Mouse (Mus musculus) midbrain, embryonic 10.5 days (tissue): ENCODE results near the gene Ptcra. TPM values are rescaled to one million over a fixed set of nuclear protein-coding genes. Genes with fewer than 3 reads are reported as not detected.
A peak's percentile ranks its signal among the peaks of the same experiment; 100 is the strongest.
"Not testable (repeated sequence)": the region's sequence is repeated elsewhere in the genome, so short reads cannot be mapped to it uniquely, and the experiment has no call there.

Source experiments
- DNase-seq: peaks from one replicate; pipeline ENCODE4 v3.0.0-alpha.2; 2017; ENCODE audit warnings: low spot score
- H3K27ac ChIP-seq: fragments of 300-500 bp; sonication (generic); replicated peaks from 2 replicates; pipeline ENCODE4 v1.5.1; 2016; ENCODE audit warnings: mild to moderate bottlenecking
- H3K27me3 ChIP-seq: fragments of 300-500 bp; sonication (generic); 2 replicates; pipeline ENCODE4 v1.6.1; 2016; ENCODE audit warnings: low read depth, mild to moderate bottlenecking; ENCODE audit not compliant: poor library complexity, severe bottlenecking
- H3K36me3 ChIP-seq: fragments of 300-500 bp; sonication (generic); 2 replicates; pipeline ENCODE4 v1.6.1; 2016; ENCODE audit warnings: mild to moderate bottlenecking, moderate library complexity
- H3K4me1 ChIP-seq: fragments of 300-500 bp; sonication (generic); 2 replicates; pipeline ENCODE4 v1.6.1; 2016
- H3K4me3 ChIP-seq: fragments of 300-500 bp; sonication (generic); 2 replicates; pipeline ENCODE4 v1.5.1; 2016; ENCODE audit warnings: mild to moderate bottlenecking, moderate library complexity
- H3K9me3 ChIP-seq: fragments of 300-500 bp; sonication (generic); replicated peaks from 2 replicates; pipeline ENCODE4 v1.6.1; 2016; ENCODE audit warnings: mild to moderate bottlenecking
- WGBS: fragments of 180-500 bp; shearing (Covaris S2); methylation state at CpG from one replicate; pipeline ENCODE4 v1.1.7; 2016; 5-methylcytosine and 5-hydroxymethylcytosine counted together
- polyA plus RNA-seq: library from polyadenylated mRNA; unstranded; fragments of >200 nt; fragmentation: Nextera tagmentation; extraction: Ambion mirVana; gene quantifications from 2 replicates; pipeline ENCODE4 v1.2.1, GENCODE M21; 2016

Gene Ptcra
- polyA plus RNA-seq: 0.53 and 0.55 TPM in 2 replicates

DNA sequence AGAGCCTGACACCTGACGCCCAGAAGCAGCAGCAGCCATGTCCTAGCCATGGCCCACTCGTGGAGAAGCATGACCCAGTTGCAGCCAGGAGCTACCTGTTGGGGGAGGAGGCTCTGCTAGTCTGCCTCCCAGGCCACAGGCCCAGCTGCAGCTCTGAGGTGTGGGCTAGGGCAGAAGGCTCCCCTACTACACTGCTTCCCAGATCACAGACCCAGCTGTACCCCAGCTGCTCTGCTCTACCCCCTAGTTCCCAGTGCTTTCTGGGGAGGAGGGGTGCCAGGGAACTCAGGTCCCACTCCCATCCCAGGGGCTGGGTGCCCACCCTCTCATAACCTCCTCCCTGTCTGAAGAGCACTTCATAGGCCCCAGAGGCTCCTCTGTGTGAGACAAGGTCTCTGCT, at the start of gene Ptcra:
Gene Ptcra (minus strand): TSS at position 169 of the 400 bp plus-strand sequence.
- no peaks in the 10 kb centered on the region for H3K27me3 ChIP-seq
- no peaks in the 10 kb centered on the region for H3K9me3 ChIP-seq
- WGBS: 72% methylated on average over 2 of the region's 2 CpGs
- no peaks in the 10 kb centered on the region for H3K36me3 ChIP-seq
- peaks cover 4% of the 10 kb centered on the region; the same call in 1 of the 2 replicates for H3K4me1 ChIP-seq
- H3K4me3 ChIP-seq: no peak within 1 kb of the TSS
- DNase-seq: no peak
- no peak within 1 kb of the TSS for H3K27ac ChIP-seq

GRCm38 (mm10) chr17:46812442-46812841, 48.9 kb upstream of the Ptcra start:
- H3K27ac ChIP-seq: no peak overlapping the region
- WGBS: 87% methylated on average over 1 of the region's 1 CpGs
- peaks cover 10% of the 10 kb centered on the region; the same call in 1 of the 2 replicates for H3K4me1 ChIP-seq
- no peaks in the 10 kb centered on the region for H3K9me3 ChIP-seq
- DNase-seq: no peak
- no peaks in the 10 kb centered on the region for H3K27me3 ChIP-seq
- peaks cover 63% of the 10 kb centered on the region for H3K36me3 ChIP-seq
- H3K4me3 ChIP-seq: no peak overlapping the region

- no peak for DNase-seq
- peaks cover 69% of the 10 kb centered on the region for H3K36me3 ChIP-seq
- 86% methylated on average over 3 of the region's 3 CpGs for WGBS
These were observed 47.2 kb upstream of the Ptcra start for GRCm38 (mm10) chr17:46810672-46811071.

GRCm38 (mm10) chr17:46809131-46809830, 45.8 kb upstream of the Ptcra start:
- H3K9me3 ChIP-seq: no peaks in the 10 kb centered on the region
- WGBS: 91% methylated on average over 6 of the region's 6 CpGs
- H3K36me3 ChIP-seq: peaks cover 76% of the 10 kb centered on the region
- H3K27me3 ChIP-seq: no peaks in the 10 kb centered on the region
- H3K4me1 ChIP-seq: no peaks in the 10 kb centered on the region
- no peak overlapping the region for H3K27ac ChIP-seq
- no peak for DNase-seq
- H3K4me3 ChIP-seq: no peak overlapping the region

More at GRCm38 (mm10) chr17:46810672-46811071, 47.2 kb upstream of the Ptcra start:
- Histone ChIP-seq H3K27ac (no peak overlapping the region), H3K4me1 (0 out of 2 replicates have a peak, but pooled peaks cover under 1% of the 10 kb centered on the region), H3K27me3 (no peaks in the 10 kb centered on the region), H3K4me3 (no peak overlapping the region), H3K9me3 (no peaks in the 10 kb centered on the region)

DNA sequence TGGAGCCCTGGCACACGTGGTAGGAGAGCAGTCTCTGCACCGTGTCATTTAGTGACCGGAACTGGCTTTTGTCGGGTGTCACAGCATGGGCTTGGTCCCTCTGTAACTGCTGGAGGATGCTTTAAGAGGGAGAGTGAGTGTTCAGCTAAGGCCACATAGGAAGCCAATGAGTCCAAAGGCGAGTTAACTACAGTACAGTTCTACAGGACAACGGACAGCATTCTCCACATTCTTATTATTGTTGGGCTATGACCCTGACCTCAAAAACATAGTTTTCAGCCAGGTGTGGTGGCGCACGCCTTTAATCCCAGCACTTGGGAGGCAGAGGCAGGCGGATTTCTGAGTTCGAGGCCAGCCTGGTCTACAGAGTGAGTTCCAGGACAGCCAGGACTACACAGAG, 44.9 kb upstream of the Ptcra start:
- Histone ChIP-seq H3K36me3 (peaks cover 78% of the 10 kb centered on the region), H3K4me3 (no peak overlapping the region), H3K27me3 (no peaks in the 10 kb centered on the region), H3K4me1 (no peaks in the 10 kb centered on the region), H3K27ac (no peak overlapping the region), H3K9me3 (no peaks in the 10 kb centered on the region)
- 91% methylated on average over 10 of the region's 10 CpGs for WGBS
- DNase-seq: no peak

- no peak for DNase-seq
- Histone ChIP-seq H3K27me3 (no peaks in the 10 kb centered on the region), H3K4me3 (no peak overlapping the region), H3K36me3 (peaks cover 64% of the 10 kb centered on the region), H3K4me1 (peaks cover 11% of the 10 kb centered on the region), H3K9me3 (no peaks in the 10 kb centered on the region), H3K27ac (no peak overlapping the region)
- WGBS: 91% methylated on average over 6 of the region's 6 CpGs
These were observed 38.2 kb upstream of the Ptcra start for GRCm38 (mm10) chr17:46801761-46802160.

DNA sequence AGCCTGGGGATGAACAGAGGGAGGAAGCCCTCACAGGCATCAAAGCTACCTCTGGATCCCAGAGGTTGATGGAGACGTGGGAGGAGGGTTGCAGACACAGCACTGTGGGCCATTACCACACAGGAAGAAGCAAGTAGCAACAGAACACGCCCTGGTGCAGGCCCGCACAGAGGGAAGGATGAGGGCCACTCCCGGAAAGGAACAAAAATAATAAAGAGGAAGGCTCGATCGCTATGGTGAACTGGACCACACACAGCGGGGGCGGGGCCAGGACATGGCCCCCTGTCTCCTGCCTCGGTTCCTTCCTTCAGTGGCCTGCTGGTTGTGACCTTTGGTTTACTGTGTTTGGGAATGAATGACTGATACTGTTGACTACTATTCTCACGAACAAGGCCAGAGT, 36.2 kb upstream of the Ptcra start:
- 81% methylated on average over 10 of the region's 10 CpGs for WGBS
- DNase-seq: no peak
- Histone ChIP-seq H3K4me1 (peaks cover 17% of the 10 kb centered on the region), H3K9me3 (no peaks in the 10 kb centered on the region), H3K36me3 (peaks cover 47% of the 10 kb centered on the region), H3K27ac (no peak overlapping the region), H3K27me3 (no peaks in the 10 kb centered on the region), H3K4me3 (no peak overlapping the region)

DNA sequence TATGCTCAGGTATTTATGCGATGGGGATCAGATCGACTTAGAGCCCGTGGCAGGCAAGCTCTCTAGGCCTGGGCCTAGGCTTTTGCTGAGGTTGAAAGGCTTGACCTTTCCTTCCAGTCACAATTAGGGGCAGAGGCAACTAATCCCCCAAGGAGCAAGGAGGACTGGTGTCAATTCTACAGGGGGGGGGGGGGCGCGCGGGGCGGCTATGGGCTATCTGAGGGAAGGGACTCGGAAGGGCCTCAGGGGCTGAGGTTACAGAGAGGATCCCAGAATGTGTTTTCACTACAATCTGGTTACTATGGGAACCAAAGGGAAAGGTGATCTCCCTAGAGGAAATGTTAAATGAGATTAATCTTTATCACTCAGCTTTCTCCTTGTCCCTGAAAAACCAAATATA, 33.9 kb upstream of the Ptcra start:
- DNase-seq: peak; percentile 20
- no peaks in the 10 kb centered on the region for H3K9me3 ChIP-seq
- H3K27ac ChIP-seq: 0 out of 2 replicates have a peak overlapping the region, but pooled peaks have one; percentile 43
- H3K4me1 ChIP-seq: peaks cover 17% of the 10 kb centered on the region
- no peak overlapping the region for H3K4me3 ChIP-seq
- H3K27me3 ChIP-seq: no peaks in the 10 kb centered on the region
- H3K36me3 ChIP-seq: peaks cover 33% of the 10 kb centered on the region
- 16% methylated on average over 8 of the region's 8 CpGs for WGBS

DNA sequence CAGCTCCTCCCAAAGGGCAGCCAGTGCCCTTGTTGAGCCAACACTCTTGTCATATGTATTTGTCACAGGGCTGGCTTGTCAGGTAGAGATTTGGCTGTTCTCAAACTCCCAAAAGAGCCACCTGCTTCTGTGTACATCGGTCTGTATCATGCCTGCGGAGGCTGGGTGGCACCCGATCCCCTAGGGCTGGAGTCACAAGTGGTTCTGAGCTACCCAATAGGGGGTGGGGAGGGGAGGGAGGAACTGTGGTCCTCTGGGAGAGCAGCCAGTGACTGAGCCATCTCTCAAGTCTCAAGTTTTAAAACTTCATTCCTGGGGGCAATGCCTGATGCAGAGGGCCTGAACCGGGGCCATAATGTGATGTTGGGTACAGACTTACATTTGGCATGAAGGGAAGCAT, 33.2 kb upstream of the Ptcra start:
- Histone ChIP-seq H3K9me3 (no peaks in the 10 kb centered on the region), H3K27ac (no peak overlapping the region), H3K4me1 (peaks cover 17% of the 10 kb centered on the region), H3K36me3 (peaks cover 27% of the 10 kb centered on the region), H3K4me3 (no peak overlapping the region), H3K27me3 (no peaks in the 10 kb centered on the region)
- 91% methylated on average over 4 of the region's 4 CpGs for WGBS
- no peak for DNase-seq

DNA sequence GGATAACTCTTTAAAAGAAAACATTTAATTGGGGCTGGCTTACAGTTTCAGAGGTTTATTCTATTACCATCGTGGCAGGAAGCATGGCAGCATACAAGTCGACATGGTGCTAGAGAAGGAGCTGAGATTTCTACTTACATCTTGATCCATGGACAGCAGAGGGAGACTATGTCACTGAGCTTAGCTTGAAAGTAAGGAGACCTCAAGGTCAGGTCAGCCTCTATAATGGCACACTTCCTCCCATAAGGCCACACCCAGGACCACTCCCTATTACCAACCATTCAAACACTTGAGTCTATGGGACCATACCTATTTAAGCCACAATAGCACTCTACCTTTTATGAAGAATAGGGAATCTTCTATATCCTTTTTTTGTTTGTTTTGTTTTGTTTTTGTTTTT, 29.5 kb upstream of the Ptcra start:
- WGBS: 86% methylated on average over 2 of the region's 2 CpGs
- no peak for DNase-seq
- peaks cover 17% of the 10 kb centered on the region for H3K4me1 ChIP-seq
- H3K27me3 ChIP-seq: no peaks in the 10 kb centered on the region
- H3K27ac ChIP-seq: no peak overlapping the region
- no peaks in the 10 kb centered on the region for H3K36me3 ChIP-seq
- H3K4me3 ChIP-seq: no peak overlapping the region
- no peaks in the 10 kb centered on the region for H3K9me3 ChIP-seq

GRCm38 (mm10) chr17:46787974-46788373, 24.5 kb upstream of the Ptcra start:
- not testable (repeated sequence) for H3K4me3 ChIP-seq, H3K36me3 ChIP-seq, DNase-seq, H3K4me1 ChIP-seq, H3K27me3 ChIP-seq, H3K27ac ChIP-seq, H3K9me3 ChIP-seq
- 70% methylated on average over 2 of the region's 2 CpGs for WGBS

DNA sequence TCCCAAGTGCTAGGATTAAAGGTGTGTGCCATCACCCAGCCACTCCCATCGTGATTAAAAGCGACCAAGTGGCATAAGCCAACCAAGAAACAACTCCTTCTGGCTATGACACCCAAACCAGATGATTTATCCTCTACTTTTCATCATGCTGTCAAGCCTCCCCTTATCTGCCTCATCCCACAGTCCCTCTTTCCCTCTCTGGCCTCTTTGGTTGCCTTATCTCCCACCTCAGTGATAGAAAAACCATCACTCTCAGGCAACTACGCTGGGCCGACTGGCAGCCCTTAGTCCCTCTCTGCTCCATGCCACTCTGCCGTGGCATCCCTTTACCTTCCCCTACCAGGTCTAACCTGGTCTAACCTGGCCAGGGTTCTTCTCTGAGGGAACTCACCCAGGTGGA, 23.4 kb upstream of the Ptcra start:
- Histone ChIP-seq H3K27me3 (no peaks in the 10 kb centered on the region), H3K36me3 (no peaks in the 10 kb centered on the region), H3K27ac (no peak overlapping the region), H3K4me3 (no peak overlapping the region), H3K4me1 (no peaks in the 10 kb centered on the region), H3K9me3 (no peaks in the 10 kb centered on the region)
- no peak for DNase-seq
- WGBS: 92% methylated on average over 5 of the region's 5 CpGs

DNA sequence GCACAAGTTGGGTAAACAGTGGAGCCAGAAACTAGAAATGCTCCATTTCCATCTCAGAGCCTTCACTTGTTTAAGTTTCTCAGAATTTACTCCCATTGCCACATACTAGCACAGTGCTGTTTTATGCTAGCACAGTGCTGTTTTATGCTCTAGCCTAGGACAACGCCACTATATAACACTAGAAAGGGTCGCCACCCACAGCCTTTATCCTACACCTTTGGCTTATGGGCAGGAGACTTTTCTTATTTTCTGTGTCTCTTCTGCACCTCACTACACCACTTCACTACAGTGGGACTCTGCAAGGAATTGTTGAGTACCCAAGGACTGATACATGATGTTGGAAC, 19.7 kb upstream of the Ptcra start:
- Histone ChIP-seq H3K36me3 (peaks cover 31% of the 10 kb centered on the region), H3K4me3 (peak overlapping the region; percentile 80), H3K27ac (no peak overlapping the region), H3K9me3 (no peaks in the 10 kb centered on the region), H3K27me3 (no peaks in the 10 kb centered on the region), H3K4me1 (peaks cover 9% of the 10 kb centered on the region; the same call in 1 of the 2 replicates)
- DNase-seq: no peak
- WGBS: 84% methylated on average over 2 of the region's 2 CpGs
